In genomic region chr2:28180053-28180452, GRCm38 (mm10) we compare ENCODE assay signal across 25 mouse cellular contexts. TPM values are rescaled to one million over a fixed set of nuclear protein-coding genes. Genes with fewer than 3 reads are reported as not detected.
A peak's percentile ranks its signal among the peaks of the same experiment; 100 is the strongest.
DNase-seq lines count a peak whose midpoint lies in the region; ATAC-seq and TF ChIP-seq lines count a peak whose summit lies in the region.
"Had no signal": no experiment of that assay in that cellular context is flagged by ENCODE, and none has a peak within 500 bp of the region (broad histone marks: within the 10 kb centered on the region; RNA-seq: fewer than 3 reads in every experiment).

No protein-coding gene starts in this region.

- no peak overlapping the region for H3K27ac ChIP-seq in MEL (ENCODE audit: control insufficient read depth, low read depth, low read length)
- H3K27ac ChIP-seq: embryonic facial prominence, embryonic 15.5 days; heart, adult 2 months; hindbrain, embryonic 14.5 days; limb, embryonic 15.5 days; liver, embryonic 15.5 days; midbrain, embryonic 10.5 days had no signal

- no peak overlapping the region for H3K9ac ChIP-seq in MEL (ENCODE audit: control insufficient read depth, low read depth, low read length, poor library complexity, severe bottlenecking)
- H3K9ac ChIP-seq: embryonic facial prominence, embryonic 15.5 days; hindbrain, embryonic 14.5 days; limb, embryonic 15.5 days; liver, embryonic 15.5 days had no signal

- peak; percentile 99 for ATAC-seq in granulocyte monocyte progenitor cell, adult 5-6 weeks (replicated peaks; ENCODE audit: poor library complexity, severe bottlenecking)
- ATAC-seq: forebrain, embryonic 14.5 days had no signal

- H3K4me3 ChIP-seq in lung, adult 2 months (replicated peaks; ENCODE audit: extremely low read depth, low read depth, low read length), result no peak overlapping the region
- no peak overlapping the region for H3K4me3 ChIP-seq in MEL (ENCODE audit: control insufficient read depth in 1 of 2, insufficient read depth in 1 of 2, low read depth in 2 of 2, low read length in 2 of 2)
- H3K4me3 ChIP-seq: embryonic facial prominence, embryonic 15.5 days; heart, adult 2 months; limb, embryonic 15.5 days; liver, embryonic 15.5 days; midbrain, embryonic 10.5 days had no signal

- no peaks in the 10 kb centered on the region for H3K9me3 ChIP-seq in MEL (replicated peaks; ENCODE audit: insufficient read depth, low read length)
- H3K9me3 ChIP-seq: embryonic facial prominence, embryonic 15.5 days; limb, embryonic 15.5 days; liver, embryonic 15.5 days; midbrain, embryonic 10.5 days had no signal

- no peaks in the 10 kb centered on the region; the same call in 1 of the 2 replicates for H3K4me1 ChIP-seq in lung, adult 2 months (ENCODE audit: control insufficient read depth, insufficient read depth, low read length)
- H3K4me1 ChIP-seq in MEL (ENCODE audit: control insufficient read depth in 1 of 2, insufficient read depth in 2 of 2, low read length in 2 of 2), result no peaks in the 10 kb centered on the region
- H3K4me1 ChIP-seq: embryonic facial prominence, embryonic 15.5 days; limb, embryonic 15.5 days had no signal

- TF ChIP-seq POLR2A in lung, adult 2 months (IDR thresholded peaks at IDR 0.05; ENCODE audit: borderline replicate concordance, extremely low read depth, low read depth, low read length), result no peak
- TF ChIP-seq POLR2A in MEL (IDR thresholded peaks at IDR 0.05; ENCODE audit: control insufficient read depth in 1 of 2, insufficient read depth in 1 of 2, low read depth in 1 of 2, low read length in 2 of 2, poor library complexity in 1 of 2), result no peak

- no peak for TF ChIP-seq CTCF in lung, adult 2 months (IDR thresholded peaks at IDR 0.05; ENCODE audit: insufficient read depth, low read length)
- no peak for TF ChIP-seq CTCF in MEL (IDR thresholded peaks at IDR 0.05 in 2 of 3, conservative IDR thresholded peaks at IDR 0.05 in 1 of 3; ENCODE audit: control insufficient read depth in 1 of 3, insufficient read depth in 1 of 3, low read depth in 2 of 3, low read length in 3 of 3, poor library complexity in 1 of 3, severe bottlenecking in 1 of 3)

- H3K79me2 ChIP-seq in MEL (ENCODE audit: control insufficient read depth, insufficient read depth, low read length, poor library complexity), result no peaks in the 10 kb centered on the region

- peak; percentile 39 for DNase-seq in lung, postnatal 25 days (ENCODE audit: low spot score)
- DNase-seq in lung, adult 2 months, result no peak
- peak; percentile 25 for DNase-seq in MEL (ENCODE audit: low read depth, low spot score)
- peak; percentile 41 to 73 for DNase-seq in natural killer cell, adult 2 months (ENCODE audit: low spot score in 2 of 2)
- no peak for DNase-seq in ovary, postnatal 36 days (ENCODE audit: low spot score)
- DNase-seq in left cerebral cortex, adult 11 months (ENCODE audit: low spot score), result no peak
- no peak for DNase-seq in gastrocnemius, adult 8-10 months (ENCODE audit: low spot score in 2 of 2)
- DNase-seq: adrenal gland, postnatal 25 days; B cell, adult 2 months; cerebellum, adult 9-10 months; gastrocnemius, postnatal 10 days; heart, adult 2 months; kidney, adult 2 months; kidney, postnatal 14 days; layer of hippocampus, postnatal 36 days; lung, postnatal 10 days; retina, postnatal 1 day; thymus, adult 18-20 months had no signal

- peaks cover 2 to 4% of the 10 kb centered on the region in 2 experiments; a peak in 3 of 4 replicates for H3K27me3 ChIP-seq in MEL (ENCODE audit: control insufficient read depth in 1 of 2, insufficient read depth in 2 of 2, low read length in 2 of 2)
- H3K27me3 ChIP-seq: embryonic facial prominence, embryonic 15.5 days; limb, embryonic 15.5 days had no signal

- no peak for TF ChIP-seq EP300 in MEL (IDR thresholded peaks at IDR 0.05; ENCODE audit: low read depth in 1 of 2, low read length in 2 of 2)

- 25% methylated on average over 3 of the region's 3 CpGs for WGBS in lung, adult 2 months

- no peaks in the 10 kb centered on the region for H3K36me3 ChIP-seq in MEL (ENCODE audit: control insufficient read depth in 1 of 2, insufficient read depth in 2 of 2, low read length in 2 of 2)
- H3K36me3 ChIP-seq: embryonic facial prominence, embryonic 15.5 days; limb, embryonic 15.5 days; liver, embryonic 15.5 days; midbrain, embryonic 10.5 days had no signal

- no peak for TF ChIP-seq RAD21 in MEL (IDR thresholded peaks at IDR 0.05; ENCODE audit: low read depth, low read length)

TF ChIP-seq in MEL, 35 proteins besides CTCF, POLR2A, EP300 and RAD21:
- TF ChIP-seq BHLHE40 (IDR thresholded peaks at IDR 0.05; ENCODE audit: borderline replicate concordance, low read depth, low read length), result no peak
- no peak for TF ChIP-seq TAL1 (IDR thresholded peaks at IDR 0.05; ENCODE audit: low read length)
- TF ChIP-seq MYB (IDR thresholded peaks at IDR 0.05; ENCODE audit: low read depth, low read length), result no peak
- no peak for TF ChIP-seq RCOR1 (IDR thresholded peaks at IDR 0.05; ENCODE audit: low read depth, low read length)
- no peak for TF ChIP-seq E2F4 (IDR thresholded peaks at IDR 0.05; ENCODE audit: borderline replicate concordance, low read depth, low read length)
- TF ChIP-seq ZKSCAN1 (IDR thresholded peaks at IDR 0.05; ENCODE audit: low read depth, low read length), result no peak
- no peak for TF ChIP-seq POLR2AphosphoS2 (IDR thresholded peaks at IDR 0.05; ENCODE audit: low read length)
- TF ChIP-seq CHD1 (IDR thresholded peaks at IDR 0.05; ENCODE audit: low read depth, low read length), result no peak
- no peak for TF ChIP-seq GATA1 (IDR thresholded peaks at IDR 0.05; ENCODE audit: low read depth, low read length)
- no peak for TF ChIP-seq ETS1 (IDR thresholded peaks at IDR 0.05; ENCODE audit: low read depth, low read length)
- TF ChIP-seq UBTF (IDR thresholded peaks at IDR 0.05; ENCODE audit: borderline replicate concordance, insufficient read depth, low read depth, low read length), result no peak
- no peak for TF ChIP-seq GABPA (IDR thresholded peaks at IDR 0.05; ENCODE audit: low read depth, low read length)
- TF ChIP-seq SMC3 (IDR thresholded peaks at IDR 0.05; ENCODE audit: low read depth, low read length), result no peak
- TF ChIP-seq KAT2A (conservative IDR thresholded peaks at IDR 0.05; ENCODE audit: low read depth, low read length), result no peak
- no peak for TF ChIP-seq CHD2 (IDR thresholded peaks at IDR 0.05; ENCODE audit: low read length)
- no peak for TF ChIP-seq ZNF384 (IDR thresholded peaks at IDR 0.05; ENCODE audit: low read depth, low read length)
- no peak for TF ChIP-seq ZMIZ1 (IDR thresholded peaks at IDR 0.05; ENCODE audit: low read depth, low read length)
- no peak for TF ChIP-seq MXI1 (IDR thresholded peaks at IDR 0.05; ENCODE audit: low read depth, low read length)
- TF ChIP-seq NELFE (IDR thresholded peaks at IDR 0.05; ENCODE audit: low read depth, low read length), result no peak

RNA-seq across cellular contexts. Expression of gene Olfm1, which starts 12.7 kb away (rescaled TPM):
- 33.7 TPM in 2 replicates for polyA plus RNA-seq in lung, adult 2 months (2012; rRNA removed)
- 18.3 and 22.2 TPM in 2 replicates for total RNA-seq in MEL (2012; rRNA removed)
- polyA plus RNA-seq in MEL (2012; ENCODE audit: insufficient read depth in 1 of 2, insufficient read length in 2 of 2, low read depth in 1 of 2, low replicate concordance in 2 of 2, missing spikeins in 1 of 2), result 10 to 100 TPM in 1 of 2 experiments, not detected in 1; 51.0 TPM
- 1.3 and 6.3 TPM in 2 replicates for total RNA-seq in granulocyte monocyte progenitor cell, adult 5-6 weeks (2014; fragmentation: Nextera tagmentation)
- total RNA-seq in granulocyte monocyte progenitor cell, adult 5-6 weeks (2017), result 0.56 and 0.93 TPM in 2 replicates
- total RNA-seq in gastrocnemius, adult 8-10 months (2022), result 1 to 10 TPM; 3.5 to 8.5 (median 5.3) TPM

Comparison
In these comparisons a context has a peak if more than half of its experiments do, and no peak if none do; other contexts are left out.
1. DNase-seq: peak in lung, postnatal 25 days (single experiment), MEL (single experiment) and natural killer cell, adult 2 months (2 of 2); none in lung, adult 2 months (single experiment), ovary, postnatal 36 days (single experiment), left cerebral cortex, adult 11 months (single experiment) and gastrocnemius, adult 8-10 months (0 of 2).